Mouse (Mus musculus): ENCODE data around the gene Plagl2. TPM values are rescaled to one million over a fixed set of nuclear protein-coding genes. Genes with fewer than 3 reads are reported as not detected.

Plagl2 gene
- total and polyA plus RNA-seq, 3 experiments, result 3.0 to 4.1 (median 3.5) TPM

DNA sequence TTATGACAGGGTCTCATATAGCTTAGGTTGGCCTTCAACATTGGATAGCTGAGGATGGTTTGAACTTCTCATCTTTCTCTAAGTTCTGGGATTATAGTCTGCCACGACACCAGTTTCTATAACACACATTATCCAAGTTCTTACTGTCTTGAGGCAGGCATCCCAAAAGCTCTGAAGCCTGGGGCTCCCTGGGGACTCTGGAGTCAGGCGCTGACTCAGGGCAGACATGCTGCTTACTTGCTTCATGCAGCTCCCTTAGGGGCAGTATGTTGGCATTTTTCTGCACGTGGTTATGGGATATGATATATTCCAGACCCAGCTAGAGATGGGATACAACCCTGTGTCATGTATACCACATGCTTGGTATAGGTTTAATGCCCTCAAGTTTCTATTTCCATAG is 61.3 kb downstream of the Plagl2 start:
- no peak for DNase-seq
- Histone ChIP-seq H3K27me3 (ENCODE audit: control insufficient read depth, insufficient read depth, low read length) (no peaks in the 10 kb centered on the region), H3K4me3 (no peak overlapping the region), H3K79me2 (replicated peaks; ENCODE audit: control insufficient read depth, insufficient read depth, low read length) (peaks cover 3% of the 10 kb centered on the region; the same call in 1 of the 2 replicates), H3K27ac (no peak overlapping the region), H3K9ac (ENCODE audit: low read depth, low read length) (no peak overlapping the region), H3K4me1 (ENCODE audit: control insufficient read depth, insufficient read depth, low read length) (peaks cover 2% of the 10 kb centered on the region), H3K36me3 (ENCODE audit: control insufficient read depth, insufficient read depth, low read length) (no peaks in the 10 kb centered on the region; the same call in 1 of the 2 replicates)
- TF ChIP-seq POLR2A (IDR thresholded peaks at IDR 0.05; ENCODE audit: insufficient read depth, low read depth, low read length) (no peak), EP300 (IDR thresholded peaks at IDR 0.05; ENCODE audit: insufficient read depth, low read depth, low read length) (no peak), CTCF (IDR thresholded peaks at IDR 0.05) (no peak)
- intact Hi-C loops (cut with DNase I), result no loop called here
- WGBS, result 69% methylated on average over 3 of the region's 3 CpGs

- H3K9ac ChIP-seq (ENCODE audit: low read depth, low read length), result no peak overlapping the region
- H3K4me1 ChIP-seq (ENCODE audit: control insufficient read depth, insufficient read depth, low read length), result peaks cover 2% of the 10 kb centered on the region
- H3K27me3 ChIP-seq (ENCODE audit: control insufficient read depth, insufficient read depth, low read length), result no peaks in the 10 kb centered on the region
- no peak overlapping the region for H3K27ac ChIP-seq
- TF ChIP-seq POLR2A (IDR thresholded peaks at IDR 0.05; ENCODE audit: insufficient read depth, low read depth, low read length), result no peak
- no peak for TF ChIP-seq EP300 (IDR thresholded peaks at IDR 0.05; ENCODE audit: insufficient read depth, low read depth, low read length)
- TF ChIP-seq CTCF (IDR thresholded peaks at IDR 0.05), result no peak
- H3K36me3 ChIP-seq (ENCODE audit: control insufficient read depth, insufficient read depth, low read length), result peaks cover 2% of the 10 kb centered on the region; the same call in 1 of the 2 replicates
- no peak overlapping the region for H3K4me3 ChIP-seq
- peaks cover 3% of the 10 kb centered on the region; the same call in 1 of the 2 replicates for H3K79me2 ChIP-seq (replicated peaks; ENCODE audit: control insufficient read depth, insufficient read depth, low read length)
- intact Hi-C loops (cut with DNase I), result no loop called here
- 76% methylated on average over 10 of the region's 10 CpGs for WGBS
- no peak for DNase-seq
Observed at GRCm38 (mm10) chr2:153179126-153179860, 61.9 kb downstream of the Plagl2 start.

Other genes with a start within 250 kb of the Plagl2 start
- 100 to 1,000 TPM; 117 to 127 TPM for gene Pdrg1, start 226.0 kb downstream of the Plagl2 start, total RNA-seq (2021)
- gene Pdrg1, start 226.0 kb downstream of the Plagl2 start, polyA plus RNA-seq (2012; rRNA removed), result 125 and 186 TPM in 2 replicates
- not detected for gene Xkr7, start 209.6 kb downstream of the Plagl2 start, total RNA-seq (2021)
- gene Xkr7, start 209.6 kb downstream of the Plagl2 start, polyA plus RNA-seq (2012; rRNA removed), result 0.08 TPM in 1 of 2 replicates, not detected in the other
- 10 to 100 TPM; 13.3 to 15.9 TPM for gene Ccm2l, start 175.5 kb downstream of the Plagl2 start, total RNA-seq (2021)
- gene Ccm2l, start 175.5 kb downstream of the Plagl2 start, polyA plus RNA-seq (2012; rRNA removed), result 43.4 and 44.3 TPM in 2 replicates
- 1 to 10 TPM; 1.5 TPM for gene Hck, start 133.0 kb downstream of the Plagl2 start, total RNA-seq (2021)
- 1.9 and 2.9 TPM in 2 replicates for gene Hck, start 133.0 kb downstream of the Plagl2 start, polyA plus RNA-seq (2012; rRNA removed)
- 10 to 100 TPM; 43.3 to 51.8 TPM for gene Tm9sf4, start 80.1 kb downstream of the Plagl2 start, total RNA-seq (2021)
- gene Tm9sf4, start 80.1 kb downstream of the Plagl2 start, polyA plus RNA-seq (2012; rRNA removed), result 34.5 and 48.7 TPM in 2 replicates
- 1 to 10 TPM in 1 of 2 experiments, under 1 TPM in 1; 0.94 to 1.2 TPM for gene Tspyl3, start 16.0 kb downstream of the Plagl2 start, total RNA-seq (2021)
- 2.1 and 3.0 TPM in 2 replicates for gene Tspyl3, start 16.0 kb downstream of the Plagl2 start, polyA plus RNA-seq (2012; rRNA removed)
- gene Pofut1, start 107 bp upstream of the Plagl2 start, total RNA-seq (2021), result 10 to 100 TPM; 12.6 to 13.3 TPM
- 12.1 and 17.7 TPM in 2 replicates for gene Pofut1, start 107 bp upstream of the Plagl2 start, polyA plus RNA-seq (2012; rRNA removed)
- 1 to 10 TPM; 7.7 to 8.2 TPM for gene Kif3b, start 50.0 kb upstream of the Plagl2 start, total RNA-seq (2021)
- gene Kif3b, start 50.0 kb upstream of the Plagl2 start, polyA plus RNA-seq (2012; rRNA removed), result 3.8 and 6.6 TPM in 2 replicates
- gene Asxl1, start 104.4 kb upstream of the Plagl2 start, total RNA-seq (2021), result 10 to 100 TPM; 17.7 to 21.2 TPM
- gene Asxl1, start 104.4 kb upstream of the Plagl2 start, polyA plus RNA-seq (2012; rRNA removed), result 8.0 and 12.3 TPM in 2 replicates

All from heart, adult 2 months (tissue).